13 mouse cellular contexts compared by ENCODE assay signal in genomic region chr2:65847463-65848110, GRCm38 (mm10). TPM values are rescaled to one million over a fixed set of nuclear protein-coding genes. Genes with fewer than 3 reads are reported as not detected.
A peak's percentile ranks its signal among the peaks of the same experiment; 100 is the strongest.
DNase-seq lines count a peak whose midpoint lies in the region; ATAC-seq lines count a peak whose summit lies in the region.
"Had no signal": no experiment of that assay in that cellular context is flagged by ENCODE, and none has a peak within 500 bp of the region (broad histone marks: within the 10 kb centered on the region; RNA-seq: fewer than 3 reads in every experiment).

No protein-coding gene starts in this region.

- H3K9ac ChIP-seq in kidney, embryonic 15.5 days: no peak overlapping the region
- H3K9ac ChIP-seq in forebrain, embryonic 13.5 days: peak overlapping the region; percentile 30; the same call in 1 of the 2 replicates
- H3K9ac ChIP-seq in limb, embryonic 12.5 days (replicated peaks): no peak overlapping the region
- H3K9ac ChIP-seq in neural tube, embryonic 13.5 days: peak overlapping the region; percentile 69

- WGBS in kidney, embryonic 15.5 days: 47% methylated on average over 7 of the region's 7 CpGs
- WGBS in forebrain, embryonic 13.5 days: 20% methylated on average over 7 of the region's 7 CpGs
- 37% methylated on average over 7 of the region's 7 CpGs for WGBS in limb, embryonic 12.5 days
- WGBS in neural tube, embryonic 13.5 days: 15% methylated on average over 7 of the region's 7 CpGs

- H3K4me2 ChIP-seq in kidney, embryonic 15.5 days: peak overlapping the region; percentile 7; the same call in 1 of the 2 replicates
- H3K4me2 ChIP-seq in forebrain, embryonic 13.5 days: peak overlapping the region; percentile 54
- H3K4me2 ChIP-seq in limb, embryonic 12.5 days: peak overlapping the region; percentile 44
- H3K4me2 ChIP-seq in neural tube, embryonic 13.5 days: peak overlapping the region; percentile 65

- H3K4me1 ChIP-seq in kidney, embryonic 15.5 days: 0 out of 2 replicates have a peak, but pooled peaks cover 11% of the 10 kb centered on the region
- H3K4me1 ChIP-seq in forebrain, embryonic 13.5 days: peaks cover 20% of the 10 kb centered on the region
- H3K4me1 ChIP-seq in limb, embryonic 12.5 days (replicated peaks): peaks cover 14% of the 10 kb centered on the region; the same call in 1 of the 2 replicates
- peaks cover 36% of the 10 kb centered on the region for H3K4me1 ChIP-seq in neural tube, embryonic 13.5 days (replicated peaks)

- DNase-seq in kidney, adult 8-10 months: no peak
- DNase-seq in lung, adult 18-20 months: no peak
- no peak for DNase-seq in adrenal gland, postnatal 4 days (ENCODE audit: low spot score in 2 of 2)
- DNase-seq in lung, postnatal 4 days: no peak
- DNase-seq: adrenal gland, postnatal 10 days; cerebellum, adult 8-10 months; kidney, adult 18-20 months had no signal

- H3K27me3 ChIP-seq in kidney, embryonic 15.5 days: no peaks in the 10 kb centered on the region
- H3K27me3 ChIP-seq in forebrain, embryonic 13.5 days: no peaks in the 10 kb centered on the region
- no peaks in the 10 kb centered on the region for H3K27me3 ChIP-seq in limb, embryonic 12.5 days
- no peaks in the 10 kb centered on the region for H3K27me3 ChIP-seq in neural tube, embryonic 13.5 days

- no peaks in the 10 kb centered on the region for H3K9me3 ChIP-seq in kidney, embryonic 15.5 days (replicated peaks)
- no peaks in the 10 kb centered on the region for H3K9me3 ChIP-seq in forebrain, embryonic 13.5 days (replicated peaks)
- 0 out of 2 replicates have a peak, but pooled peaks cover 4% of the 10 kb centered on the region for H3K9me3 ChIP-seq in limb, embryonic 12.5 days
- no peaks in the 10 kb centered on the region for H3K9me3 ChIP-seq in neural tube, embryonic 13.5 days

- no peak overlapping the region for H3K4me3 ChIP-seq in kidney, embryonic 15.5 days (replicated peaks)
- H3K4me3 ChIP-seq in forebrain, embryonic 13.5 days: peak overlapping the region; percentile 56
- H3K4me3 ChIP-seq in limb, embryonic 12.5 days (replicated peaks): peak overlapping the region; percentile 11
- H3K4me3 ChIP-seq in neural tube, embryonic 13.5 days: peak overlapping the region; percentile 49

- no peak for ATAC-seq in kidney, embryonic 15.5 days (replicated peaks; ENCODE audit: low FRiP score)
- peak; percentile 81 for ATAC-seq in forebrain, embryonic 13.5 days
- no peak for ATAC-seq in limb, embryonic 12.5 days (ENCODE audit: insufficient number of reproducible peaks, insufficient read depth, low FRiP score, low TSS enrichment, low read depth)
- peak; percentile 36; the same call in 1 of the 2 replicates for ATAC-seq in neural tube, embryonic 13.5 days (ENCODE audit: low read depth)
- ATAC-seq: lung, postnatal 0 days had no signal

- no peak overlapping the region for H3K27ac ChIP-seq in kidney, embryonic 15.5 days
- peak overlapping the region; percentile 79 for H3K27ac ChIP-seq in forebrain, embryonic 13.5 days
- no peak overlapping the region for H3K27ac ChIP-seq in limb, embryonic 12.5 days
- H3K27ac ChIP-seq in neural tube, embryonic 13.5 days (replicated peaks): peak overlapping the region; percentile 73

- H3K36me3 ChIP-seq in kidney, embryonic 15.5 days: no peaks in the 10 kb centered on the region
- no peaks in the 10 kb centered on the region; the same call in 1 of the 2 replicates for H3K36me3 ChIP-seq in forebrain, embryonic 13.5 days (ENCODE audit: poor library complexity, severe bottlenecking)
- no peaks in the 10 kb centered on the region for H3K36me3 ChIP-seq in limb, embryonic 12.5 days
- no peaks in the 10 kb centered on the region for H3K36me3 ChIP-seq in neural tube, embryonic 13.5 days

RNA-seq across cellular contexts. Expression of gene Csrnp3, which starts 2.0 kb away (rescaled TPM):
- polyA plus RNA-seq in kidney, embryonic 15.5 days (2015; fragmentation: Nextera tagmentation; extraction: Ambion mirVana): 2.3 and 2.5 TPM in 2 replicates
- 43.3 and 43.7 TPM in 2 replicates for polyA plus RNA-seq in forebrain, embryonic 13.5 days (2015; fragmentation: Nextera tagmentation; extraction: Ambion mirVana)
- 10.7 and 12.1 TPM in 2 replicates for polyA plus RNA-seq in limb, embryonic 12.5 days (2016; fragmentation: Nextera tagmentation; extraction: Ambion mirVana)
- 33.4 and 42.1 TPM in 2 replicates for polyA plus RNA-seq in neural tube, embryonic 13.5 days (2015; fragmentation: Nextera tagmentation; extraction: Ambion mirVana)
- 1 to 10 TPM; 3.4 to 4.5 TPM for total RNA-seq in adrenal gland, postnatal 4 days (2021)
- total RNA-seq: MEL had no signal

Comparison
In these comparisons a context has a peak if more than half of its experiments do, and no peak if none do; other contexts are left out.
1. ATAC-seq: peak in forebrain, embryonic 13.5 days (single experiment) and neural tube, embryonic 13.5 days (single experiment); none in kidney, embryonic 15.5 days (single experiment) and limb, embryonic 12.5 days (single experiment).
2. H3K27ac ChIP-seq: peak in forebrain, embryonic 13.5 days (single experiment) and neural tube, embryonic 13.5 days (single experiment); none in kidney, embryonic 15.5 days (single experiment) and limb, embryonic 12.5 days (single experiment).
3. H3K4me2 ChIP-seq: peak in every context shown above with its lines; median percentile 65 in neural tube, embryonic 13.5 days; 54 in forebrain, embryonic 13.5 days; 44 in limb, embryonic 12.5 days; 7 in kidney, embryonic 15.5 days.
4. H3K9ac ChIP-seq: peak in forebrain, embryonic 13.5 days (single experiment) and neural tube, embryonic 13.5 days (single experiment); none in kidney, embryonic 15.5 days (single experiment) and limb, embryonic 12.5 days (single experiment).